8 mouse cellular contexts compared by ENCODE assay signal in the genomic region with DNA sequence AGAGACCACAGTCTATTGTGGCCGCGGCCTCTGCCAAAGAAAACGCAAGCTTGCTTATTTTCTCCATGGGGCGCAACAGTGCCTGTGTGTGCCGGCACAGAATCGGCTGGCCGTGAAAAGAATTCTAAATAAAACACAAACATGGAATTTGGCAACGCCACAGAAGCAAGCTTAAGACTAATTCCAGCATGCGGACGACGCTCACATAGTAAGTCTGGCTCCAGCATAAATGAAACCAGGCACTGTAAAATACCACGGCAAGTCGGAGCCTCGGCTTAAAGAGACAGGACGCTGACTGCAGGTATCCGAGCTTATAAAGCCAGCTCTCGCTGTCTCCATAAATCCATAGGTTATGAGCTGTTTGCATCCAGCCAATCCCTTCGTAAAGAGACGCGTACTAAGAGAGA. TPM values are rescaled to one million over a fixed set of nuclear protein-coding genes. Genes with fewer than 3 reads are reported as not detected.
DNase-seq lines count a peak whose midpoint lies in the region; ATAC-seq lines count a peak whose summit lies in the region.

No protein-coding gene starts in this region.

- H3K27me3 ChIP-seq in heart, embryonic 14.5 days (ENCODE audit: control insufficient read depth, insufficient read depth, low read length) = no peaks in the 10 kb centered on the region
- no peaks in the 10 kb centered on the region for H3K27me3 ChIP-seq in forebrain, embryonic 13.5 days
- H3K27me3 ChIP-seq in limb, embryonic 10.5 days (ENCODE audit: low read depth, poor library complexity, severe bottlenecking) = no peaks in the 10 kb centered on the region

- no peak overlapping the region for H3K9ac ChIP-seq in heart, embryonic 14.5 days (ENCODE audit: low read length)
- H3K9ac ChIP-seq in forebrain, embryonic 13.5 days = 0 out of 2 replicates have a peak overlapping the region, but pooled peaks have one; percentile 5

- H3K36me3 ChIP-seq in heart, embryonic 14.5 days (ENCODE audit: control insufficient read depth, insufficient read depth, low read length) = no peaks in the 10 kb centered on the region
- no peaks in the 10 kb centered on the region for H3K36me3 ChIP-seq in forebrain, embryonic 13.5 days (ENCODE audit: poor library complexity, severe bottlenecking)
- peaks cover 9% of the 10 kb centered on the region; the same call in 1 of the 2 replicates for H3K36me3 ChIP-seq in limb, embryonic 10.5 days

- WGBS in heart, embryonic 14.5 days = 59% methylated on average over 20 of the region's 20 CpGs
- 15% methylated on average over 20 of the region's 20 CpGs for WGBS in forebrain, embryonic 13.5 days
- WGBS in limb, embryonic 10.5 days = 45% methylated on average over 20 of the region's 20 CpGs

- H3K4me2 ChIP-seq in heart, embryonic 14.5 days (ENCODE audit: low read length) = peak overlapping the region; percentile 15
- peak overlapping the region; percentile 53 for H3K4me2 ChIP-seq in forebrain, embryonic 13.5 days

- no peak for ATAC-seq in heart, embryonic 14.5 days (ENCODE audit: insufficient number of reproducible peaks, insufficient read depth, low FRiP score, low read depth)
- peak; percentile 48; the same call in 1 of the 2 replicates for ATAC-seq in forebrain, embryonic 13.5 days

- DNase-seq in heart, adult 11 months = no peak
- DNase-seq in Muller cell, postnatal 12 days (ENCODE audit: inconsistent ontology term) = peak; percentile 88
- no peak for DNase-seq in limb, embryonic 10.5 days (ENCODE audit: low spot score)
- no peak for DNase-seq in urinary bladder, postnatal 14 days (ENCODE audit: low spot score)
- no peak for DNase-seq in natural killer cell, adult 2 months (ENCODE audit: low spot score in 2 of 2)
- DNase-seq in cerebellum, postnatal 36 days = no peak

- no peak overlapping the region for H3K4me3 ChIP-seq in heart, embryonic 14.5 days (ENCODE audit: control insufficient read depth in 1 of 2, insufficient read depth in 1 of 2, low read depth in 1 of 2, low read length in 2 of 2)
- H3K4me3 ChIP-seq in forebrain, embryonic 13.5 days = peak overlapping the region; percentile 8
- peak overlapping the region; percentile 21; the same call in 1 of the 2 replicates for H3K4me3 ChIP-seq in limb, embryonic 10.5 days

- H3K9me3 ChIP-seq in heart, embryonic 14.5 days (ENCODE audit: control insufficient read depth, low read length) = no peaks in the 10 kb centered on the region
- no peaks in the 10 kb centered on the region for H3K9me3 ChIP-seq in forebrain, embryonic 13.5 days (replicated peaks)
- H3K9me3 ChIP-seq in limb, embryonic 10.5 days (replicated peaks) = no peaks in the 10 kb centered on the region

- peaks cover 6 to 8% of the 10 kb centered on the region in 2 experiments for H3K4me1 ChIP-seq in heart, embryonic 14.5 days (ENCODE audit: control insufficient read depth in 2 of 2, insufficient read depth in 2 of 2, low read length in 2 of 2)
- peaks cover 85% of the 10 kb centered on the region for H3K4me1 ChIP-seq in forebrain, embryonic 13.5 days
- H3K4me1 ChIP-seq in limb, embryonic 10.5 days = peaks cover 67% of the 10 kb centered on the region

- H3K27ac ChIP-seq in heart, embryonic 14.5 days (replicated peaks in 1 of 2; ENCODE audit: control insufficient read depth in 1 of 2, insufficient read depth in 1 of 2, low read depth in 2 of 2, low read length in 2 of 2) = no peak overlapping the region
- H3K27ac ChIP-seq in forebrain, embryonic 13.5 days = peak overlapping the region; percentile 57
- H3K27ac ChIP-seq in limb, embryonic 10.5 days = peak overlapping the region; percentile 46; the same call in 1 of the 2 replicates

RNA-seq across cellular contexts. Expression of a gene that starts 51.1 kb away (rescaled TPM):
- polyA plus RNA-seq in heart, embryonic 14.5 days (2014; fragmentation: Nextera tagmentation; extraction: Ambion mirVana) = 4.4 TPM in 2 replicates
- polyA plus RNA-seq in forebrain, embryonic 13.5 days (2015; fragmentation: Nextera tagmentation; extraction: Ambion mirVana) = 53.5 and 61.1 TPM in 2 replicates
- polyA plus RNA-seq in limb, embryonic 10.5 days (2016; fragmentation: Nextera tagmentation; extraction: Ambion mirVana) = 5.4 and 7.8 TPM in 2 replicates

Comparison
In these comparisons a context has a peak if more than half of its experiments do, and no peak if none do; other contexts are left out.
1. H3K27ac ChIP-seq: peak in forebrain, embryonic 13.5 days (single experiment) and limb, embryonic 10.5 days (single experiment); none in heart, embryonic 14.5 days (0 of 2).
2. H3K4me3 ChIP-seq: peak in forebrain, embryonic 13.5 days (single experiment) and limb, embryonic 10.5 days (single experiment); none in heart, embryonic 14.5 days (0 of 2).